Mouse (Mus musculus): ENCODE data around the gene Lyzl4. TPM values are rescaled to one million over a fixed set of nuclear protein-coding genes. Genes with fewer than 3 reads are reported as not detected.
"Not testable (repeated sequence)": the region's sequence is repeated elsewhere in the genome, so short reads cannot be mapped to it uniquely, and the experiment has no call there.

The Lyzl4 gene
- total RNA-seq, 2 experiments from 2014 or later: 0.74 to 1.3 TPM

DNA sequence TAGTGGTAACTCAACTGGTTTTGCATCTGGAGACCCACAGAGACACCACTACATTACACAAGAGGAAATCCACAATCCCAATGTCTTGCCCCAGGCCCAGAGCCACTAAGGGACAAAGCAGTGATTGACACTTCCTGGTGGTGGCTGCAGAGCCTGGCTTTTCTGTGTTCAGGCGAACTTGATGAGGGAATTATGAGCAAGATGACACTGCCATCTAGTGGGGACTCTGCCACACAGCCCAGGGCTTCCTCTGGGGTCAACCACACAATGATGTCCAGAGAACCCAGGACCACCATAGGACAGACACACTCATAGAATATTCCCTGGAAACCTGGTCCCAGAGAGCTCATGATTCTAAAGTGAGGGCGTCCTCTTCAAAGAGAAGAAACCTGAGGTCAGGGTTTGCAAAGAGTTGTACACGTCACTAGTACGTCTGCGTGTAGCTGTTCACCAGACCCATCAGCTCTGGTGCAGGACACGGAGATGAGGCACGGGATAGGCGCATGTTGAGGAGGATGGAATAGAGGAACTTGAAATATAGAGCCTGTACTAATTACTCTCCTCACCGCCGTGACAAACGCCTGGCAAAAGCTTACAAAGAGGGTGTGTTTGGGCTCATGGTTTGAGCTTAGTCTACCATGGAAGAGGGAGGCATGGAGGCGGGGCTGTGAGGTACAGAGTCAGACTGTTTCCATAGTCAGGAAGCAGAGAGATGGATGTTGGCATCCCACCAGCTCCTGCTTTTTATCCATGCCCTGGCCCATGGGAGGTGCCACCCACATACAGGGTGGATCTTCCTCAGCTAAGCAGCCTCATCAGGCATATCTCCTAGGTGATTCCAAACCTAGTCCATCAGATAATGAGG lies 36.2 kb downstream of the Lyzl4 start:
- peak; percentile 67 to 80 for DNase-seq (ENCODE audit: extremely low spot score in 1 of 2, low spot score in 1 of 2)

DNA sequence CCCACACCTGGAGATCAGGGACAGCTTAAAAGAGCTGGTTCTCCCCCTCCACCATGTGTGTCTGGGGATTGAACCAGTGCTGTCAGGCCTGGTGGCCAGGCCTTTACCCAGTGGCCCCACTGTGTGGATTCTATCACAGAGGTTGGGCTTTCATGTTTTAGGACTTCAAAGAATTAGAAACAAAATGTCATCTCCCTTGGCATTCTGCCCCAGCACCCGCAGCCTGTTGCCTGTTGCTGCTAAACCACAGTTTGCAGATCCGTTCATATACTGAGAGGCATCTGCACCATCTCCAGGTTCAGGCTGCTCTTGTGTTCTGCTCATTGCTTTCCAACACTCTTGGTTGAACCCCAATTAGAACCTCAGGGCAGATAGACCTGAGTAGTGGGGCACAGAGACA lies 39.5 kb downstream of the Lyzl4 start:
- no peak for DNase-seq (ENCODE audit: extremely low spot score in 1 of 2, low spot score in 1 of 2)

GRCm38 (mm10) chr9:121600861-121601427 lies 41.0 kb downstream of the Lyzl4 start:
- peak; percentile 30 to 31 for DNase-seq (ENCODE audit: extremely low spot score in 1 of 2, low spot score in 1 of 2)

DNA sequence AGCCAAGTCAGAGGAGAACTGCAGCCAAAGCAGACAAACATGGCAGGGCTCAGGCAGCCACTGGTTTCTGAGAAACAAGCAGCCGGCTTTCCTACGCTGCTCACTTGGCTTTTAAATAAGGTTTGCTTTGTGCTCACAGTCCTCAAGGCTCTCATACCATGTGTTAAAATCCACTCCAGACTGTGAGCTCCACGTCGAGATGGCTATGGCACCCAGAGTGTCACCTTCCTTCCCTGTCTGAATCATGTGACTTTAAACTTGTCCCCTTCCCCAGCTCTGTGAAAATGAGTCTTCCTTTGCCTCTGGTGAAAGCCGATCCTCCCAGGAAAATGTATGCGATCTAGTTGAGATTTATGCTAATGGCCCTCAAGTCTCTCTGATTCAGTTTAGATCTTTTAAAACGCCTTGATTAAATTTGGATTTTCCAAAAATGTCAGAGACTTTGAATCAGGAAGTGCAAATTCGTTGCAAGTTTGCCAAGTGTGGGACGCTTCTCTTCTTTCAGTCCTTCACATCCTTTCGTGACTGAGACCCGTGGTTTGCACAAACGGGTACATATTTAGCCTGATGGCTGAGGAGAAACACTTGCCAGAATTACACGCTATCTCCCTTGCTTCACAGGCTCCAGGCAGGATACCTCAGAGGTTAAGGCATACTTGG lies 41.6 kb downstream of the Lyzl4 start:
- DNase-seq (ENCODE audit: extremely low spot score in 1 of 2, low spot score in 1 of 2): no peak

- no peak for DNase-seq (ENCODE audit: extremely low spot score in 1 of 2, low spot score in 1 of 2)
Measured at GRCm38 (mm10) chr9:121599551-121599950, 42.3 kb downstream of the Lyzl4 start.

- DNase-seq (ENCODE audit: extremely low spot score in 1 of 2, low spot score in 1 of 2): no peak
Measured at GRCm38 (mm10) chr9:121598106-121598505, 43.8 kb downstream of the Lyzl4 start.

DNA sequence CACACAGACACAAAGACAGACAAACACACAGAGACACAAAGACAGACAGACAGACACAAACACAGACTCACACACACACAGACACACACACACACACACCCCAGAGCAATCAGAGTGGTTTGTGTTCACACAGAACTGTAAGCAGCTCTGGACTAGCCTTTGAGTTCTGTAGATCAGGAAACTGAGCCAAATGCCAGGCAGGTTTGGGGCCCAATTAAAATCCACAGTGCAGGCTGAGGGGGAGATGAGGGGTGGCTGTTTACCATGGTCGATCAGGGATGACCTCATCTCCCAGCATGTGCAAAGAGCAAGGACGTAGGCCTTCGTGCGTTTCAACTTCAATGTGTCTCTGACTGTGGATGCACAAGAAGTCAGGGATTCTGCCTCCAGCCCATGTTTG lies 47.1 kb downstream of the Lyzl4 start:
- no peak for DNase-seq (ENCODE audit: extremely low spot score in 1 of 2, low spot score in 1 of 2)

- not testable (repeated sequence) for DNase-seq (ENCODE audit: extremely low spot score in 1 of 2, low spot score in 1 of 2)
Measured at GRCm38 (mm10) chr9:121593768-121594167, 48.1 kb downstream of the Lyzl4 start.

- DNase-seq (ENCODE audit: extremely low spot score in 1 of 2, low spot score in 1 of 2): no peak
Measured at GRCm38 (mm10) chr9:121592948-121593550, 48.8 kb downstream of the Lyzl4 start.

- no peak for DNase-seq (ENCODE audit: extremely low spot score in 1 of 2, low spot score in 1 of 2)
Measured at GRCm38 (mm10) chr9:121589533-121589932, 52.4 kb downstream of the Lyzl4 start.

GRCm38 (mm10) chr9:121574380-121574779 lies 67.5 kb downstream of the Lyzl4 start:
- DNase-seq (ENCODE audit: extremely low spot score in 1 of 2, low spot score in 1 of 2): no peak

DNA sequence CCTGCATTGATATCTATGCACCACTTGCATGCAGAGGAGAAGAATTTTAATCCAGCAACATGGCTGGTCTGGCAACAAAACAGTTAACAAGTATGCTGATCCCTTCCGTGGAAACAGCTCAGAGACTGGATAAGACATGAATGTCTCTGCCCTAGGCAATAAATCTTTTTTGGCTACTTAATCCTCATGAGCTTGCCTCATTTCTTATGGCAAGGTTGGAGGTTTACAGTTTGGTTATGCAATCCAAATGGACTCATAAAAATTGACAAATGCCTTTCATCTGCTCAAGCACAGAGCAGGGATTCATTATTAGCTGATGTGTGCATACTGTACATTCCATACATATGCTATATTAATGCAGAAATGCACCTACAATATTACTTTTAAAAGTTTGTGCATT lies 73.4 kb downstream of the Lyzl4 start:
- DNase-seq (ENCODE audit: extremely low spot score in 1 of 2, low spot score in 1 of 2): no peak

DNA sequence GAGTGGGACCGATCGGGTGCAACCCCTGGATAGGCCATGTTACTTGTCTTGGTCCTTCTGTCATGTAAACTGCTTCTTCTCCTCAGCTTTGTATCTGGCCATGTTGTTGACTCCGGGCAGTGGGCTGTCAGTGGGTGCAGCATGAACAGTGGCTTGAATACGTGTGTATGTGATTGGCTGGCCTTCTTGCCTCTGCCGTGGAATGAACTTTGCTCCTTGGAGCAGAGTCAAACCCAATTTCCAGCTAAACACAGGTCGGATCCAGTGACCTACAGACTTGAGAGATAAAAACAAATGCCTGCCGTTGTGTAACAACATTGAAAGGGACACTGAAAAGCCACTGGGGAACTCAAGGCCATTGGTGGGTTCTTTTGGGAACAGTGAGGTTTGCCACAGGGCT lies 75.5 kb downstream of the Lyzl4 start:
- no peak for DNase-seq (ENCODE audit: extremely low spot score in 1 of 2, low spot score in 1 of 2)

DNA sequence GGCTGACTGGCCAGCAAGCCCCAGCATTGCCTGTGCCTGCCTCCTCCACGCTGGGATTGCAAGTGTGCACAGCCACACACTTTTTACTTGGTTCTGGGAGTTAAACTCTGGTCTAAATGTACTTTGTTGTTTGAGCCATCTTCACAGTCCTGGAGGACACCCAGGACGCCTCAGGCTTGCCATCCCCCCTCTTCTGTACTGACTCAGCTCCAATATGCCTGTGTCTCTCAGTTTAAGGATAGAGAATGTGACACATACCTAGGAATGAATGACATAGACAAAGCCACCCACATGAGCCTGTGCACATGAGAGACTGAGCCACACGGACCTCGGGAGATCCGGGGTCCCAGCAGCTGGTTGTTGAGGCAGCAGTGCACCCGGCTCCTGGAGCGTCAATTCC lies 78.6 kb downstream of the Lyzl4 start:
- no peak for DNase-seq (ENCODE audit: extremely low spot score in 1 of 2, low spot score in 1 of 2)

DNA sequence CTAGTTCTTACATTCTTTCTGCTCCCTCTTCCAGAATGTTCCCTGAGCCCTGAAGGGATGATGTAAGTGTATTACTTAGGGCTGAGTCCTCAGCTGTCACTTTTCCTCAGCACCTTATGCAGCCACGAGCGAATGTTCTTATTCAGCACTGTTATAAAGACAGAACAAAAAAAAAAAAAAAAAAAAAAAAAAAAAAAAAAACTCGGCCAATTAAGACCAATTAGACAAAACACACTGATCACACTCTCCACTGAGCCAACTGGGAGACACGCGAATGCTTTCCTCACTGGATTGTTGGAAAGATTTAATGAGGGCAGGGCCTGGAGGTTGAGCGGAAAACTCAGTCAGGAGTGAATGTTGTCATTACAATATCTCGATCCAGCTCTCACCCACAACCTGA lies 81.4 kb downstream of the Lyzl4 start:
- DNase-seq (ENCODE audit: extremely low spot score in 1 of 2, low spot score in 1 of 2): no peak

DNA sequence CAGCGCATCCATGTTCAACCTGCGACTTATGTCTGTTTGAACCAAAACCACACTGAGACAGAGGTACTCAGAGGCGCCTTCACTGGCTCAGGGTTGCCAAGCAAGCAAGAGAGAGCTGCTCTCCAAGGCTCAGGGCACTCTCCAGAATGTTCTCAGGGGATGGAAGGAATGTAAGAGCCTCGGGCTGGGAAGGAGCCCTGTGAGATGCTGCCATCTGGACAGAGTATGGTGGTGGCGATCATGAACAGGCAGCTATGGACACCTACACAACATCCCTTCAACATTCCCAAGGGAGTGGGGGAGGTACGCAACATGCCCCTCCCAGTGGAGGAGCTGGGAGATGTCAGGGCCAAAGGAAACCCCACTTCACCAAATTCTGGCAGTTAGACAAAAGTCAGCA lies 83.7 kb downstream of the Lyzl4 start:
- no peak for DNase-seq (ENCODE audit: extremely low spot score in 1 of 2, low spot score in 1 of 2)

GRCm38 (mm10) chr9:121556913-121557312 lies 85.0 kb downstream of the Lyzl4 start:
- no peak for DNase-seq (ENCODE audit: extremely low spot score in 1 of 2, low spot score in 1 of 2)

DNA sequence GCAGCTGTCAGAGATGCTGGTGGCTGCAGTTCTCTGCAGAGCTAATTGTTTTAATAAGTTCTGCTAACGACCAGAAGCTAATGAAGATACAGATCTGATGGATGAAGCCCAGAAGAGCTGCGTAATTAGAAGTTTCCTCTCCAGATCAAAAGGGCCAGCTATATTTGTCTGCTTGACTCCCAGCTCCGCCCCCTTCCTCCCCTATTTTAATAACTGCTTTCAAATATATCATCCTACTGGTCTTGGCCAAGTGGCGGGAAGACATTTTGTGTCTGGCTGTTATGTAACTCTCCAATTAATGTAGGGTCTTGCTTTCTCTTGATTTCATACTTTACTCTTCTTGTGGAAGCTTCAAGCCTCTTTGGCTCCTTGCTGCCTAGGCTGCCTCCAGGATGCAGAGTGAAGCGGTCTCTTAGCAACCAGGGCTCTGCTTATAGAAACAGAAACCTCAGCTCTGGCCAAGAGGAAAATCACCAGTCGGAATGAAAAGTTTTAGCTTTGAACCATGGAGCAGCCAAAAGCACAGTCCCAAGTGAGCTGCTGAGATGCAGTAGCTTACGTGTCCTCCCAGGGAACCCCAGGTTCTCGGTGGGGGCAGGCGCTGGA lies 86.4 kb downstream of the Lyzl4 start:
- no peak for DNase-seq (ENCODE audit: extremely low spot score in 1 of 2, low spot score in 1 of 2)

DNA sequence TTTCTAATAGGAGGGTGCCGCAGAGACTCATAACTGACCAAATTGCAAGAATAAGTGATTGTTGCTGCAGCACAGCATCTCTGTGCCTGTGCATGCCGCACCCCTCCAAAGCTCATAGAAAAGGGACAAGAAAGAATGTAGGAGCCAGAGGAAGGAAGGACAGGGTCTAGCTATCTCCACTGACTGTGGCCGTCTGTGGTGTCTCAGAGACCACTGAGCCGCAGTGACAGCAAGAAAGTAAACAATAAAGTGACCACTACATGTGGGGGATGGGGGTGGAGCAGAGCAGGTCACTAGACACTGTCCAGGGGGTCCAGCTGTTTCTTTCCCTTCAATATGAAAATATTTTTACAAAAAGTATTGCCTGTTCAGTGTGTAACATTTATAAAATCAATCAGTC lies 88.3 kb downstream of the Lyzl4 start:
- DNase-seq (ENCODE audit: extremely low spot score in 1 of 2, low spot score in 1 of 2): no peak

DNA sequence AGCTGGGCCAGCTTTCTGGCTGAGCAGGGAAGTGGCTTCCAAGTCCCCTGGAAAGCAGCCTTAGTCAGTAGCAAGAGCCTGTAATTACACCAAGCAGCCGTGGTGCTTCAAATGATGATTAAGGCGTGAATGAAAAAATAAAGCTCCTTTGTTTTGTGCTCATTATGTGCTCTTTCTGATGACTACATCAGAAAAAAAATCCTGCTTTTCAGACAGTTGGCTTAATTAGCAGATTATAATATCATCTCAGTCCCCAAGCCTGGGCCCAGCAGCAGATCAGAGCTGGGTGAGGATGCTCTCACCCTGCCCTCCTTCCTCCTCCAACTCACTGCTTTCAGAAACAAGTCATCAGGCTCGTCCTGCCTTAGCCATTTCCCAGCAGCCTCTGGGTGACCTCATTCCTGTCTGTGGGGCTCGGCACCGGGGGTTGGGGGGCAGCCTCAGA lies 91.5 kb downstream of the Lyzl4 start:
- DNase-seq (ENCODE audit: extremely low spot score in 1 of 2, low spot score in 1 of 2): no peak

- DNase-seq (ENCODE audit: extremely low spot score in 1 of 2, low spot score in 1 of 2): no peak
Measured at GRCm38 (mm10) chr9:121549444-121549843, 92.5 kb downstream of the Lyzl4 start.

All from layer of hippocampus, postnatal 25 days (tissue).